Mouse (Mus musculus) CH12.LX (cell line): ENCODE measurements around the gene Plac9a. TPM values are rescaled to one million over a fixed set of nuclear protein-coding genes. Genes with fewer than 3 reads are reported as not detected.

Experiments
- DNase-seq: peaks from one replicate; pipeline ENCODE4 v3.0.0-alpha.2; 2013; ENCODE audit errors: extremely low read depth
- H3K27ac ChIP-seq: 2 replicates; pipeline ENCODE4 v1.5.1; 2012; ENCODE audit warnings: low read depth, mild to moderate bottlenecking, control low read depth, moderate library complexity; ENCODE audit not compliant: insufficient read depth
- H3K27me3 ChIP-seq: replicated peaks from 2 replicates; pipeline ENCODE3; 2012; ENCODE audit warnings: inconsistent platforms
- H3K36me3 ChIP-seq, 2 experiments: replicated peaks in 1 of 2; 2 replicates each; pipeline versions ENCODE3 to v1.6.1; 2012; ENCODE audit warnings: inconsistent platforms in 1 of 2, low read length in 1 of 2, mild to moderate bottlenecking in 1 of 2, mixed read lengths in 1 of 2, moderate library complexity in 1 of 2; ENCODE audit not compliant: control insufficient read depth in 1 of 2, insufficient read depth in 1 of 2
- H3K4me1 ChIP-seq, 2 experiments: 2 replicates each; pipeline ENCODE4 v1.6.1; 2012; ENCODE audit warnings: inconsistent platforms in 1 of 2, moderate library complexity in 1 of 2; ENCODE audit not compliant: insufficient read depth in 2 of 2, control insufficient read depth in 1 of 2
- H3K4me2 ChIP-seq: 2 replicates; pipeline ENCODE4 v1.6.1; 2012; ENCODE audit warnings: low read depth, mild to moderate bottlenecking, control low read depth; ENCODE audit not compliant: poor library complexity, insufficient read depth, severe bottlenecking
- H3K4me3 ChIP-seq, 3 experiments: fragments of 150-350 bp in 1 of 3; sonication (generic) in 1 of 3; replicated peaks in 1 of 3; 2 replicates each; pipeline versions ENCODE3 to v1.5.1; 2011 to 2012; ENCODE audit warnings: low read depth in 2 of 3, low read length in 2 of 3, mild to moderate bottlenecking in 2 of 3, moderate library complexity in 2 of 3, control low read depth in 1 of 3, improper control_type of control experiment in 1 of 3, inconsistent platforms in 1 of 3, mixed read lengths in 1 of 3; ENCODE audit not compliant: poor library complexity in 1 of 3
- H3K79me2 ChIP-seq: replicated peaks from 2 replicates; pipeline ENCODE4 v1.6.1; 2012; ENCODE audit warnings: mild to moderate bottlenecking, moderate library complexity; ENCODE audit not compliant: control insufficient read depth, poor library complexity, insufficient read depth, severe bottlenecking; ENCODE audit errors: extremely low read depth
- H3K9ac ChIP-seq: 2 replicates; pipeline ENCODE4 v1.6.1; 2012; ENCODE audit warnings: low read depth, mild to moderate bottlenecking, control low read depth, moderate library complexity; ENCODE audit not compliant: insufficient read depth
- H3K9me3 ChIP-seq: replicated peaks from 2 replicates; pipeline ENCODE3; 2012; ENCODE audit warnings: low read length, inconsistent platforms, mixed read lengths
- CHD1 ChIP-seq: IDR thresholded peaks from 2 replicates; pipeline ENCODE4 v1.6.1; 2012; ENCODE audit warnings: low read depth, low read length, improper control_type of control experiment, inconsistent platforms
- CTCF ChIP-seq, 2 experiments: IDR thresholded peaks in 1 of 2; conservative IDR thresholded peaks in 1 of 2; 2 replicates each; pipeline ENCODE4 v1.5.1; 2011 to 2012; ENCODE audit warnings: low read depth in 2 of 2, low read length in 2 of 2, improper control_type of control experiment in 1 of 2, inconsistent platforms in 1 of 2, mild to moderate bottlenecking in 1 of 2, moderate library complexity in 1 of 2
- ELF1 ChIP-seq: IDR thresholded peaks from 2 replicates; pipeline ENCODE4 v1.6.1; 2014; ENCODE audit warnings: low read depth, mild to moderate bottlenecking, inconsistent platforms, low read length, improper control_type of control experiment
- GABPA ChIP-seq: IDR thresholded peaks from 2 replicates; pipeline ENCODE4 v1.6.1; 2012; ENCODE audit warnings: low read depth, low read length, improper control_type of control experiment, inconsistent platforms; ENCODE audit not compliant: insufficient replicate concordance
- HCFC1 ChIP-seq: IDR thresholded peaks from 2 replicates; pipeline ENCODE4 v1.6.1; 2012; ENCODE audit warnings: low read depth, mild to moderate bottlenecking, inconsistent platforms, low read length, improper control_type of control experiment
- IRF4 ChIP-seq: IDR thresholded peaks from 2 replicates; pipeline ENCODE4 v1.6.1; 2014; ENCODE audit warnings: low read depth, mild to moderate bottlenecking, inconsistent platforms, low read length, improper control_type of control experiment
- JUN ChIP-seq: IDR thresholded peaks from 2 replicates; pipeline ENCODE4 v1.6.1; 2011; ENCODE audit warnings: low read depth, mild to moderate bottlenecking, low read length, improper control_type of control experiment, moderate library complexity; ENCODE audit not compliant: insufficient read depth
- JUND ChIP-seq: conservative IDR thresholded peaks from 2 replicates; pipeline ENCODE4 v1.6.1; 2011; ENCODE audit warnings: low read depth, low read length, improper control_type of control experiment
- MAX ChIP-seq: IDR thresholded peaks from 2 replicates; pipeline ENCODE4 v1.6.1; 2011; ENCODE audit warnings: low read length, improper control_type of control experiment
- PAX5 ChIP-seq: IDR thresholded peaks from 2 replicates; pipeline ENCODE4 v1.6.1; 2012; ENCODE audit warnings: low read length, inconsistent platforms, mixed read lengths
- SMC3 ChIP-seq: IDR thresholded peaks from 2 replicates; pipeline ENCODE4 v1.6.1; 2011; ENCODE audit warnings: low read depth, low read length, improper control_type of control experiment
- USF1 ChIP-seq: IDR thresholded peaks from 2 replicates; pipeline ENCODE4 v1.6.1; 2014; ENCODE audit warnings: low read depth, mild to moderate bottlenecking, inconsistent platforms, low read length, improper control_type of control experiment
- ZKSCAN1 ChIP-seq: IDR thresholded peaks from 2 replicates; pipeline ENCODE4 v1.6.1; 2012; ENCODE audit warnings: low read depth, inconsistent platforms, low read length, improper control_type of control experiment, borderline replicate concordance
- ZMIZ1 ChIP-seq: IDR thresholded peaks from 2 replicates; pipeline ENCODE4 v1.6.1; 2012; ENCODE audit warnings: low read depth, mild to moderate bottlenecking, inconsistent platforms, low read length, improper control_type of control experiment
- dilution Hi-C: fragments of 300-500 bp; cut with MboI; formaldehyde crosslinking; loops from 2 replicates; pipeline ENCODE4 v1.14.3; 2020; ENCODE audit warnings: low sequenced_read_pairs; ENCODE audit not compliant: extremely low pct_unique_long_range_greater_than_20kb, extremely low pct_ligation_motif_present
- in situ Hi-C: fragments of 300-500 bp; cut with MboI; formaldehyde crosslinking; loops from 3 replicates; pipeline ENCODE4 v1.14.3; 2019; ENCODE audit warnings: low sequenced_read_pairs, low pct_ligation_motif_present, low pct_unique_long_range_greater_than_20kb, mixed read lengths
- polyA plus RNA-seq: library from polyadenylated mRNA; unstranded; fragments of >175 nt; gene quantifications from 2 replicates; pipeline ENCODE4 v1.2.1, GENCODE M21; 2012; ENCODE audit warnings: low read depth; ENCODE audit not compliant: insufficient read length
- total RNA-seq, 2 experiments: library from RNA; depleted of rRNA; stranded (reverse); fragments of 300-350 nt in 1 of 2; fragments of >200 nt in 1 of 2; gene quantifications; 2 replicates each; pipeline ENCODE4 v1.2.3; 2012 to 2014

Plac9a gene
- total and polyA plus RNA-seq, 3 experiments: not detected

- Histone ChIP-seq H3K9me3 (no peaks in the 10 kb centered on the region), H3K4me2 (no peak overlapping the region), H3K36me3 (peaks cover 0 to 9% of the 10 kb centered on the region in 2 experiments), H3K9ac (no peak overlapping the region), H3K27me3 (no peaks in the 10 kb centered on the region), H3K4me1 (peaks cover 3 to 49% of the 10 kb centered on the region in 2 experiments; a peak in 3 of 4 replicates), H3K79me2 (no peaks in the 10 kb centered on the region; the same call in 1 of the 2 replicates), H3K4me3 (no peak overlapping the region), H3K27ac (no peak overlapping the region)
- TF ChIP-seq MAX: no peak
- TF ChIP-seq ZMIZ1: no peak
- TF ChIP-seq SMC3: no peak
- TF ChIP-seq CHD1: no peak
- in situ Hi-C loops (no loop called here), dilution Hi-C loops (no loop called here)
- no peak for DNase-seq
Measured at GRCm38 (mm10) chr14:25865251-25865650, 37.6 kb downstream of the Plac9a start.

- Histone ChIP-seq H3K79me2 (no peaks in the 10 kb centered on the region; the same call in 1 of the 2 replicates), H3K9ac (no peak overlapping the region), H3K4me2 (no peak overlapping the region)
- in situ Hi-C loops: no loop called here
- TF ChIP-seq USF1 (no peak), PAX5 (no peak), HCFC1 (no peak), ZKSCAN1 (no peak), GABPA (no peak), JUND (no peak), CTCF (conservative IDR thresholded peaks at IDR 0.05 in 1 of 2, IDR thresholded peaks at IDR 0.05 in 1 of 2; ENCODE audit: low read depth in 2 of 2, low read length in 2 of 2) (no peak)
- TF ChIP-seq, all 38 proteins: peak for 0
- H3K36me3 ChIP-seq: peaks cover 0 to 2% of the 10 kb centered on the region in 2 experiments
- no peak overlapping the region for H3K27ac ChIP-seq
- no peak overlapping the region for H3K4me3 ChIP-seq
- dilution Hi-C loops: no loop called here
- H3K9me3 ChIP-seq: no peaks in the 10 kb centered on the region
- no peak for DNase-seq
- peaks cover 3 to 39% of the 10 kb centered on the region in 2 experiments; a peak in 3 of 4 replicates for H3K4me1 ChIP-seq
- no peaks in the 10 kb centered on the region for H3K27me3 ChIP-seq
Measured at GRCm38 (mm10) chr14:25863721-25864120, 39.2 kb downstream of the Plac9a start.

GRCm38 (mm10) chr14:25861771-25862530, 40.9 kb downstream of the Plac9a start:
- TF ChIP-seq JUND: peak; percentile 46; the same call in 1 of the 2 replicates
- peak; percentile 70; the same call in 1 of the 2 replicates for TF ChIP-seq IRF4
- TF ChIP-seq ELF1: no peak
- TF ChIP-seq JUN: peak; percentile 45; the same call in 1 of the 2 replicates
- TF ChIP-seq, all 38 proteins: peak for 3
- no peaks in the 10 kb centered on the region; the same call in 1 of the 2 replicates for H3K79me2 ChIP-seq
- H3K4me3 ChIP-seq: no peak overlapping the region
- H3K27ac ChIP-seq: no peak overlapping the region
- H3K4me1 ChIP-seq: peaks cover 14 to 44% of the 10 kb centered on the region in 2 experiments
- no peak overlapping the region for H3K9ac ChIP-seq
- no peak for DNase-seq
- no peaks in the 10 kb centered on the region for H3K9me3 ChIP-seq
- no peaks in the 10 kb centered on the region for H3K27me3 ChIP-seq
- in situ Hi-C loops (no loop called here), dilution Hi-C loops (no loop called here)
- no peak overlapping the region for H3K4me2 ChIP-seq
- peaks cover 0 to 2% of the 10 kb centered on the region in 2 experiments for H3K36me3 ChIP-seq
